Comparison of ENCODE assay signal across 8 mouse cellular contexts in genomic region chr17:56373136-56374034, GRCm38 (mm10). TPM values are rescaled to one million over a fixed set of nuclear protein-coding genes. Genes with fewer than 3 reads are reported as not detected.
DNase-seq lines count a peak whose midpoint lies in the region; ATAC-seq and TF ChIP-seq lines count a peak whose summit lies in the region.
"Had no signal": no experiment of that assay in that cellular context is flagged by ENCODE, and none has a peak within 500 bp of the region (broad histone marks: within the 10 kb centered on the region; RNA-seq: fewer than 3 reads in every experiment).

No protein-coding gene starts in this region.

- ATAC-seq in liver, embryonic 16.5 days (ENCODE audit: low read depth), result peak; percentile 56; the same call in 1 of the 2 replicates
- ATAC-seq in hindbrain, embryonic 11.5 days (ENCODE audit: low FRiP score), result peak; percentile 54
- peak; percentile 32; the same call in 1 of the 2 replicates for ATAC-seq in neural tube, embryonic 13.5 days (ENCODE audit: low read depth)

- no peaks in the 10 kb centered on the region for H3K36me3 ChIP-seq in liver, embryonic 16.5 days (ENCODE audit: control insufficient read depth, insufficient read depth)
- no peaks in the 10 kb centered on the region for H3K36me3 ChIP-seq in heart, adult 2 months (ENCODE audit: control insufficient read depth, insufficient read depth, low read length)
- peaks cover 9% of the 10 kb centered on the region; the same call in 1 of the 2 replicates for H3K36me3 ChIP-seq in hindbrain, embryonic 11.5 days (ENCODE audit: control insufficient read depth, insufficient read depth, low read length)
- peaks cover 92% of the 10 kb centered on the region for H3K36me3 ChIP-seq in neural tube, embryonic 13.5 days

- TF ChIP-seq POLR2A in heart, adult 2 months (IDR thresholded peaks at IDR 0.05; ENCODE audit: insufficient read depth, low read depth, low read length), result no peak

- H3K4me1 ChIP-seq in liver, embryonic 16.5 days (ENCODE audit: control insufficient read depth, low read depth, low read length), result peaks cover 4% of the 10 kb centered on the region; the same call in 1 of the 2 replicates
- peaks cover 3% of the 10 kb centered on the region; the same call in 1 of the 2 replicates for H3K4me1 ChIP-seq in heart, adult 2 months (ENCODE audit: control insufficient read depth, insufficient read depth, low read length)
- no peaks in the 10 kb centered on the region; the same call in 1 of the 2 replicates for H3K4me1 ChIP-seq in hindbrain, embryonic 11.5 days (replicated peaks; ENCODE audit: control insufficient read depth, insufficient read depth, low read length)
- H3K4me1 ChIP-seq in neural tube, embryonic 13.5 days (replicated peaks), result peaks cover 59% of the 10 kb centered on the region

- H3K4me3 ChIP-seq in liver, embryonic 16.5 days (ENCODE audit: low read depth, low read length), result no peak overlapping the region
- H3K4me3 ChIP-seq in heart, adult 2 months, result no peak overlapping the region
- no peak overlapping the region for H3K4me3 ChIP-seq in hindbrain, embryonic 11.5 days (ENCODE audit: low read depth, low read length)
- no peak overlapping the region for H3K4me3 ChIP-seq in neural tube, embryonic 13.5 days

- intact Hi-C loops in heart, adult 2 months (cut with DNase I), result no loop called here

- TF ChIP-seq EP300 in heart, adult 2 months (IDR thresholded peaks at IDR 0.05; ENCODE audit: insufficient read depth, low read depth, low read length), result no peak

- no peak overlapping the region for H3K4me2 ChIP-seq in liver, embryonic 16.5 days (ENCODE audit: low read depth, low read length)
- no peak overlapping the region for H3K4me2 ChIP-seq in hindbrain, embryonic 11.5 days (replicated peaks; ENCODE audit: low read depth, low read length)
- H3K4me2 ChIP-seq in neural tube, embryonic 13.5 days, result no peak overlapping the region

- 66% methylated on average over 17 of the region's 17 CpGs for WGBS in liver, embryonic 16.5 days (ENCODE audit: insufficient replicate concordance)
- 78% methylated on average over 17 of the region's 17 CpGs for WGBS in heart, adult 2 months
- 73% methylated on average over 17 of the region's 17 CpGs for WGBS in hindbrain, embryonic 11.5 days
- 49% methylated on average over 17 of the region's 17 CpGs for WGBS in neural tube, embryonic 13.5 days

- no peak for TF ChIP-seq CTCF in heart, adult 2 months (IDR thresholded peaks at IDR 0.05)

- no peak overlapping the region for H3K27ac ChIP-seq in liver, embryonic 16.5 days (ENCODE audit: low read length)
- peak overlapping the region; percentile 31; the same call in 1 of the 2 replicates for H3K27ac ChIP-seq in heart, adult 2 months
- peak overlapping the region; percentile 65 for H3K27ac ChIP-seq in hindbrain, embryonic 11.5 days (ENCODE audit: low read depth, low read length)
- peak overlapping the region; percentile 86 for H3K27ac ChIP-seq in neural tube, embryonic 13.5 days (replicated peaks)

- no peaks in the 10 kb centered on the region for H3K27me3 ChIP-seq in liver, embryonic 16.5 days (ENCODE audit: control insufficient read depth, insufficient read depth, low read depth, low read length)
- H3K27me3 ChIP-seq in heart, adult 2 months (ENCODE audit: control insufficient read depth, insufficient read depth, low read length), result no peaks in the 10 kb centered on the region
- H3K27me3 ChIP-seq in hindbrain, embryonic 11.5 days (ENCODE audit: control insufficient read depth, insufficient read depth, low read length), result no peaks in the 10 kb centered on the region
- no peaks in the 10 kb centered on the region for H3K27me3 ChIP-seq in neural tube, embryonic 13.5 days

- H3K9me3 ChIP-seq in liver, embryonic 16.5 days (replicated peaks; ENCODE audit: control insufficient read depth, low read length), result no peaks in the 10 kb centered on the region
- no peaks in the 10 kb centered on the region for H3K9me3 ChIP-seq in hindbrain, embryonic 11.5 days (ENCODE audit: control insufficient read depth, low read length)
- no peaks in the 10 kb centered on the region for H3K9me3 ChIP-seq in neural tube, embryonic 13.5 days

- no peak for DNase-seq in liver
- peak in 1 of 2 experiments; percentile 48 for DNase-seq in heart, adult 2 months
- no peak for DNase-seq in hindbrain, embryonic 11.5 days (ENCODE audit: low spot score)
- DNase-seq in adrenal gland, adult (ENCODE audit: inconsistent age in 2 of 2, low spot score in 1 of 2), result no peak
- DNase-seq in left cerebral cortex, adult 9 months (ENCODE audit: low spot score in 2 of 2), result no peak
- DNase-seq: cerebellum, adult 8-10 months had no signal

- H3K9ac ChIP-seq in liver, embryonic 16.5 days (ENCODE audit: low read depth, low read length), result no peak overlapping the region
- H3K9ac ChIP-seq in heart, adult 2 months (ENCODE audit: low read depth, low read length), result no peak overlapping the region
- no peak overlapping the region for H3K9ac ChIP-seq in hindbrain, embryonic 11.5 days (ENCODE audit: low read depth, low read length)
- H3K9ac ChIP-seq in neural tube, embryonic 13.5 days, result 0 out of 2 replicates have a peak overlapping the region, but pooled peaks have one; percentile 41

- no peaks in the 10 kb centered on the region for H3K79me2 ChIP-seq in heart, adult 2 months (replicated peaks; ENCODE audit: control insufficient read depth, insufficient read depth, low read length)

RNA-seq across cellular contexts. Expression of gene Kdm4b, which starts 47.5 kb away (rescaled TPM):
- polyA plus RNA-seq in liver, embryonic 16.5 days (2015; fragmentation: Nextera tagmentation; extraction: Ambion mirVana), result 6.3 and 7.0 TPM in 2 replicates
- total RNA-seq in heart, adult 2 months (2021), result 10 to 100 TPM; 26.2 to 36.1 TPM
- 23.0 and 29.7 TPM in 2 replicates for polyA plus RNA-seq in heart, adult 2 months (2012; rRNA removed)
- 33.7 and 39.0 TPM in 2 replicates for polyA plus RNA-seq in hindbrain, embryonic 11.5 days (2014; fragmentation: Nextera tagmentation; extraction: Ambion mirVana)
- 72.1 and 77.9 TPM in 2 replicates for polyA plus RNA-seq in neural tube, embryonic 13.5 days (2015; fragmentation: Nextera tagmentation; extraction: Ambion mirVana)
